Mouse (Mus musculus) kidney, adult 2 months (tissue): ENCODE data around the gene Ppp1r12b.

Experiments used
- CTCF ChIP-seq: fragments of 200-500 bp; conservative IDR thresholded peaks from 2 replicates; pipeline ENCODE4 v1.5.1; 2011; ENCODE audit warnings: low read depth, mild to moderate bottlenecking, control low read depth, low read length, moderate library complexity, mixed read lengths; ENCODE audit not compliant: insufficient read depth, insufficient read length
- POLR2A ChIP-seq: fragments of 200-500 bp; IDR thresholded peaks from one replicate; pipeline ENCODE4 v1.6.1; 2011; ENCODE audit warnings: low read depth, low read length, control low read depth

DNA sequence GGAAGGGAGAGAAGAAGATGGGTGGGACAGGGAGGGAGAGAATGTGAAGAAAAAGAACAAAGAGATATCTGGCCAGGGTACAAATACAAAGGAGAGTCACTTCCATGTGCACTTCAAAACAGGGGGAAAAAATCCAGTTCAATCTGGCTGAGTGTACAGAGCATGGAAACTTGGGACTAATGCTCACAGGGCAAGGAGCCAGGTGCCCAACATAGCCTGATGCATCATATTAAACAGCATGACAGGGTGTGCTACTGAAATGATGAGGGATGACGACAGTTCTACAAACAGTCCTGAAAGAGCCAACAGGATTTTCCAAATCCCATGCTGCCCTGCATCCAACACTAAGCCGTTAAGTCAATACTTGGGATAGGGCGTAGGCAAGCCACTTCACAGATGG lies 5.8 kb downstream of the Ppp1r12b start:
- no peak for TF ChIP-seq POLR2A
- no peak for TF ChIP-seq CTCF
